Mouse (Mus musculus) limb, embryonic 15.5 days (tissue): ENCODE results near the gene Tmem220. TPM values are rescaled to one million over a fixed set of nuclear protein-coding genes. Genes with fewer than 3 reads are reported as not detected.
"Not testable (repeated sequence)": the region's sequence is repeated elsewhere in the genome, so short reads cannot be mapped to it uniquely, and the experiment has no call there.

Source experiments
- ATAC-seq: fragments of 200-750 bp; cut with Nextera tagmentation; 2 replicates; pipeline ENCODE4 v1.8.0; 2017; ENCODE audit warnings: low read depth, moderate TSS enrichment; ENCODE audit not compliant: insufficient number of reproducible peaks, low FRiP score, low TSS enrichment
- H3K27ac ChIP-seq: fragments of 300-500 bp; sonication (generic); 2 replicates; pipeline ENCODE4 v1.5.1; 2015; ENCODE audit warnings: moderate library complexity, mild to moderate bottlenecking, inconsistent platforms
- H3K27me3 ChIP-seq: fragments of 300-500 bp; sonication (generic); 2 replicates; pipeline ENCODE4 v1.6.1; 2015; ENCODE audit warnings: inconsistent platforms
- H3K36me3 ChIP-seq: fragments of 300-500 bp; sonication (generic); 2 replicates; pipeline ENCODE4 v1.6.1; 2015; ENCODE audit warnings: inconsistent platforms
- H3K4me1 ChIP-seq: fragments of 300-500 bp; sonication (generic); 2 replicates; pipeline ENCODE4 v1.6.1; 2015; ENCODE audit warnings: inconsistent platforms
- H3K4me2 ChIP-seq: fragments of 300-500 bp; sonication (generic); 2 replicates; pipeline ENCODE4 v1.6.1; 2015; ENCODE audit warnings: mild to moderate bottlenecking, inconsistent platforms
- H3K4me3 ChIP-seq: fragments of 300-500 bp; sonication (generic); 2 replicates; pipeline ENCODE4 v1.5.1; 2015; ENCODE audit warnings: mild to moderate bottlenecking, inconsistent platforms
- H3K9ac ChIP-seq: fragments of 300-500 bp; sonication (generic); 2 replicates; pipeline ENCODE4 v1.6.1; 2015; ENCODE audit warnings: inconsistent platforms
- H3K9me3 ChIP-seq: fragments of 300-500 bp; sonication (generic); 2 replicates; pipeline ENCODE4 v1.6.1; 2016; ENCODE audit warnings: inconsistent platforms
- WGBS: fragments of 180-500 bp; shearing (Covaris S2); methylation state at CpG from one replicate; pipeline ENCODE4 v1.1.7; 2015; 5-methylcytosine and 5-hydroxymethylcytosine counted together
- polyA plus RNA-seq: library from polyadenylated mRNA; unstranded; fragments of >200 nt; fragmentation: Nextera tagmentation; extraction: Ambion mirVana; gene quantifications from 2 replicates; pipeline ENCODE4 v1.2.1, GENCODE M21; 2015

Gene Tmem220
- polyA plus RNA-seq, 1 experiment from 2014 or later: 1.1 TPM

- no peak overlapping the region for H3K4me2 ChIP-seq
- no peak overlapping the region for H3K27ac ChIP-seq
- H3K4me3 ChIP-seq: no peak overlapping the region
- H3K27me3 ChIP-seq: 0 out of 2 replicates have a peak, but pooled peaks cover 7% of the 10 kb centered on the region
- H3K9ac ChIP-seq: no peak overlapping the region
- H3K9me3 ChIP-seq: no peaks in the 10 kb centered on the region
- no peaks in the 10 kb centered on the region for H3K36me3 ChIP-seq
- ATAC-seq: no peak
- 88% methylated on average over 13 of the region's 13 CpGs for WGBS
- H3K4me1 ChIP-seq: no peaks in the 10 kb centered on the region; the same call in 1 of the 2 replicates
Measured at GRCm38 (mm10) chr11:67022354-67023115, 2.4 kb upstream of the Tmem220 start.

GRCm38 (mm10) chr11:67023191-67023590, 1.8 kb upstream of the Tmem220 start:
- H3K9ac ChIP-seq, H3K9me3 ChIP-seq, H3K4me2 ChIP-seq, H3K36me3 ChIP-seq, H3K27me3 ChIP-seq, H3K27ac ChIP-seq, H3K4me1 ChIP-seq, H3K4me3 ChIP-seq, ATAC-seq: not testable (repeated sequence)
- 33% methylated on average over 1 of the region's 1 CpGs for WGBS

GRCm38 (mm10) chr11:67023802-67024340, 1.1 kb upstream of the Tmem220 start:
- no peak overlapping the region; the same call in 1 of the 2 replicates for H3K4me3 ChIP-seq
- H3K9ac ChIP-seq: no peak overlapping the region
- H3K4me2 ChIP-seq: peak overlapping the region; percentile 77; the same call in 1 of the 2 replicates
- no peaks in the 10 kb centered on the region for H3K36me3 ChIP-seq
- WGBS: 46% methylated on average over 6 of the region's 6 CpGs
- no peaks in the 10 kb centered on the region; the same call in 1 of the 2 replicates for H3K4me1 ChIP-seq
- no peak overlapping the region for H3K27ac ChIP-seq
- H3K9me3 ChIP-seq: no peaks in the 10 kb centered on the region
- H3K27me3 ChIP-seq: 0 out of 2 replicates have a peak, but pooled peaks cover 5% of the 10 kb centered on the region
- ATAC-seq: no peak

- Histone ChIP-seq H3K9ac (no peak overlapping the region), H3K36me3 (no peaks in the 10 kb centered on the region), H3K27me3 (no peaks in the 10 kb centered on the region), H3K4me2 (no peak overlapping the region), H3K9me3 (no peaks in the 10 kb centered on the region), H3K4me1 (no peaks in the 10 kb centered on the region), H3K4me3 (no peak overlapping the region), H3K27ac (no peak overlapping the region)
- WGBS: 59% methylated on average over 16 of the region's 16 CpGs
- no peak for ATAC-seq
Measured at GRCm38 (mm10) chr11:67030904-67031602, 6.1 kb downstream of the Tmem220 start.

DNA sequence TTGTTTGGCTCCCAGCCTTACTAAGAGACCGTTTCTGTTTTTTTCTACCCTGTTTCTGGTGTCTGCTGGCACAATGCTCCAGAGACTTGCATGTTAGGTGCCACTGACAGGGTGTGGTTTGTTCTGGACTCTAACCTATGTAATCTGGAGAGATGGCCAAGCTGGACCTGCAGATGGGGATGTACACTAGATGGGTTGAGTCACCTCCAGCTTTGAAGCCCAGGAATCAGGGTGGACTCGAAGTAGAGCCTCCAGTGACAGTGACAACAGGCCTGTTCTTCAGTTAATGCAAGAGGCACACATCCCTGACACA, 6.6 kb downstream of the Tmem220 start:
- no peaks in the 10 kb centered on the region for H3K9me3 ChIP-seq
- no peak overlapping the region for H3K4me3 ChIP-seq
- ATAC-seq: no peak
- H3K27ac ChIP-seq: no peak overlapping the region
- H3K4me1 ChIP-seq: no peaks in the 10 kb centered on the region
- 66% methylated on average over 2 of the region's 2 CpGs for WGBS
- H3K9ac ChIP-seq: no peak overlapping the region
- H3K36me3 ChIP-seq: no peaks in the 10 kb centered on the region
- H3K27me3 ChIP-seq: no peaks in the 10 kb centered on the region
- no peak overlapping the region for H3K4me2 ChIP-seq

DNA sequence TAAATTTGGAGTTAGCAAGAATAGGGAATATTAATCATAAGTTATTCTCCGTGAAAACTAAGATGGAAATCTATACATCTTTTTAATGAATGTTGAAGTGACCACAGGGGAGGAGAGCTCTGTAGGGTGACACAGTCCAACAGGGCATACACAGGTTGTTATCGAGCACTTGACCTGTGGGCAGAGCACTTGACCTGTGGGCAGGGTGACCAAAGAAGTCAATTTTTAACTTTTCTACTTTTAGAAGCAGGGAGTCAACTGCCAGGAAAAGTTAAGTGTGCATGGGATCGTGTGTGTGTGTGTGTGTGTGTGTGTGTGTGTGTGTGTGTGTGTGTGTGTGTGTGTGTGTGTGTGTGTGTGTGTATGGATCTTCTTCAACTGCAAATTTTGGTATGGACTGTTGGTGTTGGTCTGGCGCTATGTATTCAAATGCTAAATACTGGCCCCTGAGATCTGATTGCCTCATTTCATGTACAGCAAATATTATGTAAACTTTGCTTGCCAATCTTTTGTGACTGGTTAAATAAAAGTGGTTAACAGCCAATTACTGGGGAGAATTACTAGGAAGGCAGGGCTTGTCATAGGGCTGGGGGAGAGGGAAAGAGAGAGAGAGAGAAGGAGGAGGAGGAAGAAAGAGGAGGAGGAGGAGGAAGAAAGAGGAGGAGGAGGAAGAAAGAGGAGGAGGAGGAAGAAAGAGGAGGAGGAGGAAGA, 10.0 kb downstream of the Tmem220 start:
- ATAC-seq: no peak
- H3K9me3 ChIP-seq: no peaks in the 10 kb centered on the region
- 78% methylated on average over 4 of the region's 4 CpGs for WGBS
- H3K36me3 ChIP-seq: peaks cover 21% of the 10 kb centered on the region
- H3K4me3 ChIP-seq: no peak overlapping the region
- no peaks in the 10 kb centered on the region for H3K27me3 ChIP-seq
- no peak overlapping the region for H3K27ac ChIP-seq
- no peak overlapping the region for H3K4me2 ChIP-seq
- H3K9ac ChIP-seq: no peak overlapping the region
- no peaks in the 10 kb centered on the region for H3K4me1 ChIP-seq

- Histone ChIP-seq H3K4me2 (no peak overlapping the region), H3K9me3 (no peaks in the 10 kb centered on the region), H3K36me3 (peaks cover 34% of the 10 kb centered on the region), H3K9ac (no peak overlapping the region), H3K27ac (no peak overlapping the region), H3K4me1 (no peaks in the 10 kb centered on the region), H3K4me3 (no peak overlapping the region), H3K27me3 (no peaks in the 10 kb centered on the region)
- ATAC-seq: no peak
- WGBS: 88% methylated on average over 6 of the region's 6 CpGs
Measured at GRCm38 (mm10) chr11:67036229-67036628, 11.3 kb downstream of the Tmem220 start.

DNA sequence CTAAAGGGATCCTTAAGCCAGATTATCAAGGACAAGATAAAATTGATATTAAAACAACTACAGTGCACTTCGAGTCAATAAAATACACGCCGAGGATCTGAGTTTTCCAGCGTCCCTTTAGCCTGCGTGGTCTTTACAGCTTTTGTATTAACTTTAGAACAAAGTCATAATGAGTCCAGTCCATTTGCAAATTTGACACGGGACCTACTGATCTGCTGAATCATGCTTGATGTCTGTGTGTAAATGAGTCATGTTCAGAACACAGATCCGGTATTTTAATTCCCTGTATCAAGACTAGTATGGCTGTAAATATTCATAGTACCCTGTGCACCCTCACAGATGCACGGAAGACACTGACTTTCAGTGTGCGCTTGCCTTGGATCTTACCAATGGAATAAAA, 11.9 kb downstream of the Tmem220 start:
- H3K4me2 ChIP-seq: no peak overlapping the region
- 93% methylated on average over 9 of the region's 9 CpGs for WGBS
- no peak for ATAC-seq
- H3K9ac ChIP-seq: no peak overlapping the region
- no peak overlapping the region for H3K27ac ChIP-seq
- no peaks in the 10 kb centered on the region for H3K9me3 ChIP-seq
- no peaks in the 10 kb centered on the region for H3K27me3 ChIP-seq
- no peak overlapping the region for H3K4me3 ChIP-seq
- H3K4me1 ChIP-seq: no peaks in the 10 kb centered on the region
- peaks cover 41% of the 10 kb centered on the region for H3K36me3 ChIP-seq

GRCm38 (mm10) chr11:67039799-67040198, 14.8 kb downstream of the Tmem220 start:
- no peaks in the 10 kb centered on the region for H3K9me3 ChIP-seq
- H3K36me3 ChIP-seq: peaks cover 46% of the 10 kb centered on the region
- H3K4me2 ChIP-seq: no peak overlapping the region
- H3K9ac ChIP-seq: no peak overlapping the region
- WGBS: 97% methylated on average over 3 of the region's 3 CpGs
- no peak overlapping the region for H3K27ac ChIP-seq
- H3K4me1 ChIP-seq: no peaks in the 10 kb centered on the region
- H3K27me3 ChIP-seq: no peaks in the 10 kb centered on the region
- H3K4me3 ChIP-seq: no peak overlapping the region
- no peak for ATAC-seq

DNA sequence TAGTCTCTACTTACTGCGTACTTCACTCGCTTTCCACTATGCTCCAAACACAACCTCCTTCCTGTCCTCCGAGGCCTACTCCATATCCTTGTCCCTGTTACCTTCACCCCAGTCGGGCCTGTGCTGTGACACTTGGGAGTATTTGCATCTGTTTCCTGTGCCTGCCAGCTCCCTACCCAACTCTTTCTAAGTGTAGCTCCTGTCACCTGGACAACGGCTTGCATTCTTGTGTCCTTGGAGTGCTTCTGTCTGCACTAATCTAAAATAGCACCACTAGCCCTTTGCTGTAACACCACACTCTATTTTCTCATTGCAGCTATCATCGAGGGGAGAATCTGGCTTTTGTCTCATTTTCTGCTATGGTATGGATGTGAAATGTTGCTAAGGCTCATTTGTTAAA, 15.5 kb downstream of the Tmem220 start:
- H3K9me3 ChIP-seq: no peaks in the 10 kb centered on the region
- H3K4me3 ChIP-seq: no peak overlapping the region
- 94% methylated on average over 6 of the region's 6 CpGs for WGBS
- no peak for ATAC-seq
- H3K4me1 ChIP-seq: no peaks in the 10 kb centered on the region
- no peaks in the 10 kb centered on the region for H3K27me3 ChIP-seq
- H3K27ac ChIP-seq: no peak overlapping the region
- no peak overlapping the region for H3K4me2 ChIP-seq
- H3K9ac ChIP-seq: no peak overlapping the region
- H3K36me3 ChIP-seq: peaks cover 46% of the 10 kb centered on the region

GRCm38 (mm10) chr11:67043007-67043406, 18.1 kb downstream of the Tmem220 start:
- Histone ChIP-seq H3K9ac (no peak overlapping the region), H3K4me1 (no peaks in the 10 kb centered on the region), H3K9me3 (no peaks in the 10 kb centered on the region), H3K36me3 (peaks cover 43% of the 10 kb centered on the region), H3K27ac (no peak overlapping the region), H3K4me3 (no peak overlapping the region), H3K27me3 (no peaks in the 10 kb centered on the region), H3K4me2 (no peak overlapping the region)
- 52% methylated on average over 8 of the region's 8 CpGs for WGBS
- no peak for ATAC-seq

DNA sequence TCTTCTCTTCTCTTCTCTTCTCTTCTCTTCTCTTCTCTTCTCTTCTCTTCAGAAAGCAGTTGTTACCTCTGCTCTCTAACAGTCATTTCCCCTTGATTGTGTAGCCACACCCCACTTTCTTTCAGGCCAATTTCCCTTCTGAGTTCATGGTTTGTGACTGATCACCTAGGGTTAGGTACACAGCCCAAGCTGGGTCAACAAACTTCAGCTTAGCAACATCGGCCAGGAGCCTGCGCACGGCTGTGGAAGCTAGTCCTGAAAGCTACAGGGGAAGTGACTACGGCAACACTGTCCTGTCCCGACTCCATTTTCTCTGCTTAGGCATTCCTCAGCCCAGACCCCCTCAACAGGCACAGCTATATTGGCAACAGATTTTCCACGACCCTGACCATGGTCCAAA, 20.0 kb downstream of the Tmem220 start:
- H3K4me3 ChIP-seq: no peak overlapping the region
- H3K9me3 ChIP-seq: no peaks in the 10 kb centered on the region
- no peaks in the 10 kb centered on the region for H3K4me1 ChIP-seq
- H3K27me3 ChIP-seq: no peaks in the 10 kb centered on the region
- WGBS: 84% methylated on average over 6 of the region's 6 CpGs
- ATAC-seq: no peak
- H3K4me2 ChIP-seq: no peak overlapping the region
- no peak overlapping the region for H3K9ac ChIP-seq
- no peak overlapping the region for H3K27ac ChIP-seq
- peaks cover 30% of the 10 kb centered on the region for H3K36me3 ChIP-seq
